Mouse (Mus musculus) midbrain, embryonic 15.5 days (tissue): Measurements from ENCODE around the gene Tmc6. TPM values are rescaled to one million over a fixed set of nuclear protein-coding genes. Genes with fewer than 3 reads are reported as not detected.

Experiments used
- ATAC-seq: fragments of 200-750 bp; cut with Nextera tagmentation; replicated peaks from 2 replicates; pipeline ENCODE4 v1.8.0; 2017; ENCODE audit warnings: moderate TSS enrichment
- H3K27ac ChIP-seq: fragments of 300-500 bp; sonication (generic); 2 replicates; pipeline ENCODE4 v1.5.1; 2015; ENCODE audit warnings: mild to moderate bottlenecking, inconsistent platforms
- H3K27me3 ChIP-seq: fragments of 300-500 bp; sonication (generic); replicated peaks from 2 replicates; pipeline ENCODE4 v1.6.1; 2015; ENCODE audit warnings: inconsistent platforms
- H3K36me3 ChIP-seq: fragments of 300-500 bp; sonication (generic); replicated peaks from 2 replicates; pipeline ENCODE4 v1.6.1; 2015; ENCODE audit warnings: inconsistent platforms
- H3K4me1 ChIP-seq: fragments of 300-500 bp; sonication (generic); 2 replicates; pipeline ENCODE4 v1.6.1; 2015; ENCODE audit warnings: inconsistent platforms
- H3K4me2 ChIP-seq: fragments of 300-500 bp; sonication (generic); 2 replicates; pipeline ENCODE4 v1.6.1; 2015; ENCODE audit warnings: inconsistent platforms, mild to moderate bottlenecking, moderate library complexity
- H3K4me3 ChIP-seq: fragments of 300-500 bp; sonication (generic); 2 replicates; pipeline ENCODE4 v1.5.1; 2015; ENCODE audit warnings: mild to moderate bottlenecking, inconsistent platforms
- H3K9ac ChIP-seq: fragments of 300-500 bp; sonication (generic); 2 replicates; pipeline ENCODE4 v1.6.1; 2015; ENCODE audit warnings: mild to moderate bottlenecking, inconsistent platforms
- H3K9me3 ChIP-seq: fragments of 300-500 bp; sonication (generic); 2 replicates; pipeline ENCODE4 v1.6.1; 2016; ENCODE audit warnings: inconsistent platforms
- WGBS: fragments of 180-500 bp; shearing (Covaris S2); methylation state at CpG from one replicate; pipeline ENCODE4 v1.1.7; 2015; ENCODE audit warnings: mixed read lengths; 5-methylcytosine and 5-hydroxymethylcytosine counted together
- polyA plus RNA-seq: library from polyadenylated mRNA; unstranded; fragments of >200 nt; fragmentation: Nextera tagmentation; extraction: Ambion mirVana; gene quantifications from 2 replicates; pipeline ENCODE4 v1.2.1, GENCODE M21; 2015

The Tmc6 gene
- polyA plus RNA-seq, result 4.2 and 5.7 TPM in 2 replicates

- H3K9me3 ChIP-seq, result no peaks in the 10 kb centered on the region
- peaks cover 36% of the 10 kb centered on the region for H3K27me3 ChIP-seq
- H3K4me2 ChIP-seq, result peak within 1 kb of the TSS; percentile 53
- H3K4me3 ChIP-seq, result peak within 1 kb of the TSS; percentile 29
- H3K9ac ChIP-seq, result peak within 1 kb of the TSS; percentile 13; the same call in 1 of the 2 replicates
- WGBS, result 39% methylated on average over 24 of the region's 24 CpGs
- H3K4me1 ChIP-seq, result peaks cover 36% of the 10 kb centered on the region
- H3K27ac ChIP-seq, result no peak within 1 kb of the TSS
- no peaks in the 10 kb centered on the region for H3K36me3 ChIP-seq
- no peak for ATAC-seq
Observed at GRCm38 (mm10) chr11:117781993-117782704, at the start of gene Tmc6, which contains the start of gene Tmc8. Tmc6 (minus strand) TSS chr11:117782198. Tmc8 (plus strand) TSS chr11:117782076.

DNA sequence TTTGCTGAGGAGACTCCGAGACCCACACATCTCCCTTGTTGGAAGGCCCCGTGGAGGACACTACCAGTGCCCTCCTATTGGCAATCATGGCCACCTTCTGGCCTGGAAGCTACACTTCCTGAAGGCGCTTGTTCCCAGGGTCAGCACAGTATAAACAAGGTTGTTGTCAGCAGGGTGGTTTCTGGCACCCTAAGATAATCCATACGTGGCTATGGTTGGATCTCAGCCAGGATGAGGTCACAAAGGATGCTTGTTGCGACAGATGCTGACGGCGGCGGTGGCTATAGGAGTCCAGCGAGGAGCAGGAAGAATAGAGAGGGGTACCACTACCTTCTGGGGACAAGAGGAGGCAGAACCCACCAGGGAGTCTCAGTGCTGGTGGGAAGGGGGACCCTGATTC, 48.4 kb upstream of the Tmc6 start:
- ATAC-seq, result no peak

DNA sequence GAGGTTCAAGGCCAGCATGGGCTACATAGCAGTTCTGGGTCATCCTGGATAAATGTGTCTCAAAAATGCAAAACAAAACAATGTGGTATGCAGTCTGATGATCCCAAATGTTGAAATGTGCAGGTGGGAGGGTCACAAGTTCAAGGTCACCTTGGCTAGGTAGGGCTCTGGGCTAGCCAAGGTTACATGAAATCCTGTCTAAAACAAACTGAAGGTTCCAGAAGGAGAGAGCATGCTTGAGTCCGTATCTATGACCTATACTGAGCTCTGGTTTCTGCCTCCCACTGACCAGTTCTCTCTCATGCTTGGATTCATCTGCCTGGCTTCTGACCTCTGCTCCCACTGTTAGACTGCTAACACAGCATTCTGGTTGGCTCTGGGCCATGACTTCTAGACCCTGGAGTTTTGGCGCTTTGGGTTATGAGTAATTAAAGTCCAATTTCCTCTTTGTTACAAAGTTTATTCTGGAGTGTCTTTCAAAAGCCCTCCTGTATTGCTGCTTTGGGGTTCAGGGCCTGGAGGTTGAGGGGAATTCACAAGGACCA, 47.7 kb upstream of the Tmc6 start:
- no peaks in the 10 kb centered on the region for H3K27me3 ChIP-seq
- H3K27ac ChIP-seq, result no peak overlapping the region
- no peak overlapping the region for H3K4me2 ChIP-seq
- peaks cover 30% of the 10 kb centered on the region for H3K4me1 ChIP-seq
- no peaks in the 10 kb centered on the region for H3K36me3 ChIP-seq
- H3K9me3 ChIP-seq, result no peaks in the 10 kb centered on the region
- 77% methylated on average over 2 of the region's 2 CpGs for WGBS
- H3K9ac ChIP-seq, result no peak overlapping the region
- ATAC-seq, result no peak
- no peak overlapping the region for H3K4me3 ChIP-seq

More for the DNA sequence above, 48.4 kb upstream of the Tmc6 start:
- H3K4me1 ChIP-seq, result peaks cover 24% of the 10 kb centered on the region
- H3K4me2 ChIP-seq, result no peak overlapping the region
- H3K27me3 ChIP-seq, result no peaks in the 10 kb centered on the region
- H3K27ac ChIP-seq, result no peak overlapping the region
- H3K9ac ChIP-seq, result no peak overlapping the region
- H3K9me3 ChIP-seq, result no peaks in the 10 kb centered on the region
- H3K36me3 ChIP-seq, result no peaks in the 10 kb centered on the region
- 71% methylated on average over 9 of the region's 9 CpGs for WGBS
- no peak overlapping the region for H3K4me3 ChIP-seq

- Histone ChIP-seq H3K27me3 (no peaks in the 10 kb centered on the region), H3K9me3 (no peaks in the 10 kb centered on the region), H3K9ac (no peak overlapping the region), H3K4me1 (peaks cover 36% of the 10 kb centered on the region), H3K36me3 (no peaks in the 10 kb centered on the region), H3K4me2 (no peak overlapping the region), H3K4me3 (no peak overlapping the region), H3K27ac (no peak overlapping the region)
- ATAC-seq, result no peak
- 52% methylated on average over 9 of the region's 9 CpGs for WGBS
Observed at GRCm38 (mm10) chr11:117828888-117829604, 47.0 kb upstream of the Tmc6 start.

GRCm38 (mm10) chr11:117828149-117828887, 46.3 kb upstream of the Tmc6 start:
- WGBS, result 80% methylated on average over 18 of the region's 18 CpGs

GRCm38 (mm10) chr11:117827386-117827785, 45.4 kb upstream of the Tmc6 start:
- WGBS, result 76% methylated on average over 3 of the region's 3 CpGs
- peaks cover 38% of the 10 kb centered on the region for H3K4me1 ChIP-seq

More at GRCm38 (mm10) chr11:117828149-117828887, 46.3 kb upstream of the Tmc6 start:
- H3K27ac ChIP-seq, result no peak overlapping the region
- H3K4me3 ChIP-seq, result no peak overlapping the region
- H3K9me3 ChIP-seq, result no peaks in the 10 kb centered on the region
- no peak overlapping the region for H3K9ac ChIP-seq
- no peaks in the 10 kb centered on the region for H3K27me3 ChIP-seq
- no peak overlapping the region for H3K4me2 ChIP-seq
- no peak for ATAC-seq
- H3K36me3 ChIP-seq, result no peaks in the 10 kb centered on the region
- H3K4me1 ChIP-seq, result peaks cover 38% of the 10 kb centered on the region

DNA sequence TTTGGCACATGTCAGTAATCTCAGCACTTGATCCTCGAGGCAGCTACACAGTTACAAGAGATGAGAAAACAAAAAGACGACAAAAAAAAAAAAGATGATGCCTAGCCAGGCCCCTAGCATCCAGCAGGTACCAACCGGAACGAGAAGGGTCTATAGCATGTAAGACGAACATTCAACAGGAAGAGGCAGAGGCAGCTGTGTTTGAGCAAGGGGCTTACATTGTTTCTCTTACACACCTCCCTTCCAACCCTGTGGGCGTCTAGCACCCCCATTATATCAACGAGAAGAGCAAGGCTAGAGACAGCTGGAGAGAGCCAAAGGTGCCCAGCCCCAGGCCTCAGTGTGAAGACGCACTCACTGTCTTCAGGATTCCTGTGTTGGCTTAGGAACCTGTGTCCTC, 44.9 kb upstream of the Tmc6 start:
- Histone ChIP-seq H3K4me2 (no peak overlapping the region), H3K4me1 (peaks cover 33% of the 10 kb centered on the region)
- WGBS, result 70% methylated on average over 8 of the region's 8 CpGs

More at GRCm38 (mm10) chr11:117827386-117827785, 45.4 kb upstream of the Tmc6 start:
- no peak overlapping the region for H3K9ac ChIP-seq
- ATAC-seq, result no peak
- H3K36me3 ChIP-seq, result no peaks in the 10 kb centered on the region
- H3K27ac ChIP-seq, result no peak overlapping the region
- H3K4me3 ChIP-seq, result no peak overlapping the region
- H3K4me2 ChIP-seq, result no peak overlapping the region
- H3K27me3 ChIP-seq, result no peaks in the 10 kb centered on the region
- H3K9me3 ChIP-seq, result no peaks in the 10 kb centered on the region

GRCm38 (mm10) chr11:117826164-117826563, 44.2 kb upstream of the Tmc6 start:
- H3K36me3 ChIP-seq, result no peaks in the 10 kb centered on the region
- H3K4me3 ChIP-seq, result peak overlapping the region; percentile 36
- 5% methylated on average over 5 of the region's 5 CpGs for WGBS
- H3K4me2 ChIP-seq, result peak overlapping the region; percentile 91
- ATAC-seq, result no peak
- no peaks in the 10 kb centered on the region for H3K9me3 ChIP-seq
- peak overlapping the region; percentile 28; the same call in 1 of the 2 replicates for H3K9ac ChIP-seq
- peaks cover 33% of the 10 kb centered on the region for H3K4me1 ChIP-seq
- H3K27ac ChIP-seq, result peak overlapping the region; percentile 48
- H3K27me3 ChIP-seq, result no peaks in the 10 kb centered on the region

More for the DNA sequence above, 44.9 kb upstream of the Tmc6 start:
- ATAC-seq, result no peak
- H3K27me3 ChIP-seq, result no peaks in the 10 kb centered on the region
- H3K36me3 ChIP-seq, result no peaks in the 10 kb centered on the region
- no peak overlapping the region for H3K9ac ChIP-seq
- no peak overlapping the region for H3K27ac ChIP-seq
- H3K9me3 ChIP-seq, result no peaks in the 10 kb centered on the region
- H3K4me3 ChIP-seq, result no peak overlapping the region

DNA sequence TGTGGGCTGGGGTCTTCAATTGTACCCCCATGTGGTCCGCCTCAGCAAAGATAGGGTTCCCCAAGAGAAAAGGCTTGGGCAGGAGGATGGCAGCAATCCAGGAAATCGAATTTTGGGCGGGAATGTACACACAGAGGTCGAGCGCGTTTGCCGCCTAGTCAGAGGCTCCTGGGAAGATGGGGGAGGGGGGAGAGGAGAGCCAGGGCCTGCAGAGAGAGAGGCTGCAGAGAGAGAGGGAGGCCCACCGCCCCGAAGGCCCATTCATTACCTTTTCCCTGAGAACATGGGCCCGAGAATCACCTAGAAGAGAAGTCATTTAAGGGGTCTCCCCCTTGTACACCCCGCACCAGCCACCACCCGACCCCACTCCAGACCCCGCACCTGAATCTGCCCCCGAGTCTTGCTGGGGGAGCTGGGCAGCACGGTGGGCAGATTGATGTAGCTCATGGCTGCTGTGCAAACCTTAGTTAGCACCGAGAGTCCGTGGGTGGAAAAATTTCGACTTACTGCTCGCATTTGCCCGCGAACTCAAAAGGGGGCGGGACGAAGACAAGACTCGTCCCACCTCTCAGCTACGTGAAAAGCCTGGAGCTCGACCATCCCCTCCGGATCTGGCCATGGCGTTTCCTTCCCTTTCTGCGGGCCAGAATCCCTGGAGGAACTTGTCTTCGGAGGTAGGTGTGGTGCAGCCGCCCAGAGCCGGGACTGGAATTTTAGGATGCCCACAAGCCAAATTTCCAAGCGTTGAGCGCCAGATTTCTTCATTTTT, 43.5 kb upstream of the Tmc6 start, which contains the start of the genes Afmid and Tk1:
Gene Afmid, plus strand, starts transcription at position 592 of the 769 bp plus-strand sequence.
Gene Tk1, minus strand, starts transcription at position 760 of the 769 bp plus-strand sequence.
- H3K4me1 ChIP-seq, result peaks cover 33% of the 10 kb centered on the region
- peak; percentile 51; the same call in 1 of the 2 replicates for ATAC-seq

GRCm38 (mm10) chr11:117824060-117824969, 42.3 kb upstream of the Tmc6 start:
- ATAC-seq, result peak; percentile 84
- no peaks in the 10 kb centered on the region for H3K36me3 ChIP-seq
- H3K4me3 ChIP-seq, result peak overlapping the region; percentile 36; the same call in 1 of the 2 replicates
- peaks cover 35% of the 10 kb centered on the region for H3K4me1 ChIP-seq
- WGBS, result 18% methylated on average over 23 of the region's 23 CpGs
- H3K9me3 ChIP-seq, result no peaks in the 10 kb centered on the region
- H3K4me2 ChIP-seq, result peak overlapping the region; percentile 91
- no peak overlapping the region for H3K27ac ChIP-seq
- no peaks in the 10 kb centered on the region for H3K27me3 ChIP-seq
- H3K9ac ChIP-seq, result no peak overlapping the region

More for the DNA sequence above, 43.5 kb upstream of the Tmc6 start, which contains the start of the genes Afmid and Tk1:
- Histone ChIP-seq H3K4me2 (peak within 1 kb of the TSS; percentile 91), H3K27ac (peak within 1 kb of the TSS; percentile 48), H3K36me3 (no peaks in the 10 kb centered on the region), H3K9me3 (no peaks in the 10 kb centered on the region), H3K9ac (peak within 1 kb of the TSS; percentile 28), H3K27me3 (no peaks in the 10 kb centered on the region), H3K4me3 (peak within 1 kb of the TSS; percentile 36)
- under 1% methylated on average over 34 of the region's 34 CpGs for WGBS
